11 mouse cellular contexts compared by ENCODE assay signal in genomic region chr10:111669658-111670057, GRCm38 (mm10).
DNase-seq lines count a peak whose midpoint lies in the region; ATAC-seq and TF ChIP-seq lines count a peak whose summit lies in the region.
"Had no signal": no experiment of that assay in that cellular context is flagged by ENCODE, and none has a peak within 500 bp of the region (broad histone marks: within the 10 kb centered on the region; RNA-seq: fewer than 3 reads in every experiment).

No protein-coding gene starts in this region.

- H3K4me2 ChIP-seq in liver, embryonic 11.5 days = no peak overlapping the region
- H3K4me2 ChIP-seq in embryonic facial prominence, embryonic 14.5 days (ENCODE audit: low read depth, low read length) = no peak overlapping the region
- H3K4me2 ChIP-seq in kidney, embryonic 16.5 days (replicated peaks; ENCODE audit: low read depth, low read length) = no peak overlapping the region
- H3K4me2 ChIP-seq: embryonic facial prominence, embryonic 15.5 days; heart, embryonic 13.5 days had no signal

- no peak overlapping the region for H3K4me3 ChIP-seq in liver, embryonic 11.5 days (ENCODE audit: low read depth, low read length)
- H3K4me3 ChIP-seq in embryonic facial prominence, embryonic 14.5 days (ENCODE audit: low read depth, low read length) = no peak overlapping the region
- H3K4me3 ChIP-seq in kidney, embryonic 16.5 days (ENCODE audit: low read length) = no peak overlapping the region
- no peak overlapping the region for H3K4me3 ChIP-seq in cerebellum, adult 2 months (replicated peaks; ENCODE audit: insufficient read depth, low read depth, low read length)
- H3K4me3 ChIP-seq: embryonic facial prominence, embryonic 15.5 days; heart, embryonic 13.5 days had no signal

- H3K4me1 ChIP-seq in liver, embryonic 11.5 days (replicated peaks; ENCODE audit: control insufficient read depth, insufficient read depth, low read length) = peaks cover 32% of the 10 kb centered on the region
- H3K4me1 ChIP-seq in embryonic facial prominence, embryonic 14.5 days (ENCODE audit: control insufficient read depth, insufficient read depth, low read length) = peaks cover 27% of the 10 kb centered on the region
- H3K4me1 ChIP-seq in kidney, embryonic 16.5 days (ENCODE audit: insufficient read depth, low read length) = peaks cover 43% of the 10 kb centered on the region
- no peaks in the 10 kb centered on the region for H3K4me1 ChIP-seq in cerebellum, adult 2 months (ENCODE audit: control insufficient read depth, insufficient read depth, low read length)

- WGBS in liver, embryonic 11.5 days = 44% methylated on average over 6 of the region's 6 CpGs
- 34% methylated on average over 6 of the region's 6 CpGs for WGBS in embryonic facial prominence, embryonic 14.5 days
- 42% methylated on average over 6 of the region's 6 CpGs for WGBS in kidney, embryonic 16.5 days
- WGBS in cerebellum, adult 2 months = 47% methylated on average over 6 of the region's 6 CpGs

- no peak for TF ChIP-seq CTCF in cerebellum, adult 2 months (IDR thresholded peaks at IDR 0.05; ENCODE audit: borderline replicate concordance, insufficient read depth, low read depth, low read length)

- H3K9ac ChIP-seq in liver, embryonic 11.5 days (ENCODE audit: low read depth, low read length) = no peak overlapping the region
- H3K9ac ChIP-seq in embryonic facial prominence, embryonic 14.5 days (ENCODE audit: low read depth, low read length) = no peak overlapping the region
- no peak overlapping the region for H3K9ac ChIP-seq in kidney, embryonic 16.5 days (replicated peaks; ENCODE audit: low read length)
- H3K9ac ChIP-seq: embryonic facial prominence, embryonic 15.5 days; heart, embryonic 13.5 days had no signal

- H3K27ac ChIP-seq in liver, embryonic 11.5 days (ENCODE audit: low read depth, low read length) = no peak overlapping the region
- no peak overlapping the region for H3K27ac ChIP-seq in embryonic facial prominence, embryonic 14.5 days (replicated peaks; ENCODE audit: low read depth, low read length)
- H3K27ac ChIP-seq in kidney, embryonic 16.5 days (ENCODE audit: low read length) = peak overlapping the region; percentile 65; the same call in 1 of the 2 replicates
- H3K27ac ChIP-seq in cerebellum, adult 2 months (ENCODE audit: insufficient read depth, low read length) = no peak overlapping the region

- no peaks in the 10 kb centered on the region for H3K9me3 ChIP-seq in liver, embryonic 11.5 days (ENCODE audit: control insufficient read depth, low read length)
- H3K9me3 ChIP-seq in embryonic facial prominence, embryonic 14.5 days (ENCODE audit: control insufficient read depth, low read length) = no peaks in the 10 kb centered on the region
- H3K9me3 ChIP-seq in kidney, embryonic 16.5 days (ENCODE audit: low read length) = no peaks in the 10 kb centered on the region
- H3K9me3 ChIP-seq: embryonic facial prominence, embryonic 15.5 days; heart, embryonic 13.5 days had no signal

- DNase-seq in liver, embryonic 11.5 days (ENCODE audit: low spot score) = no peak
- no peak for DNase-seq in liver
- DNase-seq in embryonic facial prominence, embryonic 14.5 days (ENCODE audit: low spot score) = peak; percentile 52
- peak; percentile 68 for DNase-seq in mesoderm, embryonic 11.5 days (ENCODE audit: low read depth, low spot score)
- no peak for DNase-seq in cerebellum, adult 18-20 months
- DNase-seq in cerebellum, adult 2 months = no peak
- DNase-seq: layer of hippocampus, postnatal 36 days; thymus, adult 2 months had no signal

- peak; percentile 54 for ATAC-seq in liver, embryonic 11.5 days (replicated peaks; ENCODE audit: low FRiP score)
- ATAC-seq in embryonic facial prominence, embryonic 14.5 days (ENCODE audit: low read depth) = no peak
- ATAC-seq in kidney, embryonic 16.5 days (ENCODE audit: low FRiP score, low TSS enrichment) = peak; percentile 74

- no peaks in the 10 kb centered on the region for H3K36me3 ChIP-seq in liver, embryonic 11.5 days (ENCODE audit: control insufficient read depth, insufficient read depth, low read length)
- H3K36me3 ChIP-seq in embryonic facial prominence, embryonic 14.5 days (ENCODE audit: control insufficient read depth, insufficient read depth, low read length) = no peaks in the 10 kb centered on the region
- no peaks in the 10 kb centered on the region for H3K36me3 ChIP-seq in kidney, embryonic 16.5 days (ENCODE audit: insufficient read depth, low read length)
- H3K36me3 ChIP-seq: embryonic facial prominence, embryonic 15.5 days; heart, embryonic 13.5 days had no signal

- H3K27me3 ChIP-seq in liver, embryonic 11.5 days (replicated peaks; ENCODE audit: control insufficient read depth, insufficient read depth, low read length) = no peaks in the 10 kb centered on the region
- H3K27me3 ChIP-seq in embryonic facial prominence, embryonic 14.5 days (replicated peaks; ENCODE audit: control insufficient read depth, insufficient read depth, low read length) = no peaks in the 10 kb centered on the region
- H3K27me3 ChIP-seq in kidney, embryonic 16.5 days (ENCODE audit: insufficient read depth, low read length) = no peaks in the 10 kb centered on the region
- no peaks in the 10 kb centered on the region for H3K27me3 ChIP-seq in cerebellum, adult 2 months (ENCODE audit: control insufficient read depth, insufficient read depth, low read length)
- H3K27me3 ChIP-seq: embryonic facial prominence, embryonic 15.5 days; heart, embryonic 13.5 days had no signal

- TF ChIP-seq POLR2A in cerebellum, adult 2 months (IDR thresholded peaks at IDR 0.05; ENCODE audit: borderline replicate concordance, insufficient read depth, low read length) = no peak

Comparison
In these comparisons a context has a peak if more than half of its experiments do, and no peak if none do; other contexts are left out.
1. DNase-seq: peak in embryonic facial prominence, embryonic 14.5 days (single experiment) and mesoderm, embryonic 11.5 days (single experiment); none in liver, embryonic 11.5 days (single experiment), liver (single experiment), cerebellum, adult 18-20 months (0 of 2) and cerebellum, adult 2 months (0 of 2).